Mouse (Mus musculus): Measurements from ENCODE around the gene Macf1.

DNA sequence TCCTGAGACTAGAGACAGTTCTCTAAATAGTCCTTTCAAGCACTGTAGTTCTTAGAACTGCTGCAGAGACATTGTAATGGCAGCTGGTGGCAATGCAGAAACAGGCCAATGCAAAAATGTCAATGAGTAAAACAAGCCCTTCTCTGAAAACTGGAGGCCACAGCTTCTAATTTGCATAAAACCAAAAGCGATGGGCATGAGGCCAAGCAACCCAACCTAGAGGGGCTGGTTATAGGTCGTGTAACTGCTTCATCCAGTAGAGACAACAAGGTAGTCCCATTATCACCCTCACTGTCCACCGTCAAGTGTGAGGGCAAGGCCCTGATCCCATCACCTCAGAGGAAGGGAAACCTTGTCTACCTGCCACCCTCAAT lies 99.5 kb downstream of the Macf1 start:
- TF ChIP-seq EP300 (IDR thresholded peaks at IDR 0.05; ENCODE audit: insufficient read depth, low read depth, low read length) = no peak
- TF ChIP-seq POLR2A (IDR thresholded peaks at IDR 0.05; ENCODE audit: insufficient read depth, low read length) = no peak

All from ES-Bruce4 (cell line).